Mouse (Mus musculus) hindbrain, postnatal 0 days (tissue): ENCODE results near the gene Aldh1l1. TPM values are rescaled to one million over a fixed set of nuclear protein-coding genes. Genes with fewer than 3 reads are reported as not detected.
"Not testable (repeated sequence)": the region's sequence is repeated elsewhere in the genome, so short reads cannot be mapped to it uniquely, and the experiment has no call there.

Experiments
- ATAC-seq: fragments of 200-750 bp; cut with Nextera tagmentation; 2 replicates; pipeline ENCODE4 v1.8.0; 2017; ENCODE audit warnings: mild to moderate bottlenecking, moderate TSS enrichment, moderate library complexity
- DNase-seq: peaks from one replicate; pipeline ENCODE4 v3.0.0-alpha.2; 2015; ENCODE audit warnings: low spot score
- H3K27ac ChIP-seq: fragments of 300-500 bp; sonication (generic); 2 replicates; pipeline ENCODE4 v1.5.1; 2014; ENCODE audit warnings: mild to moderate bottlenecking
- H3K27me3 ChIP-seq: fragments of 300-500 bp; sonication (generic); 2 replicates; pipeline ENCODE4 v1.6.1; 2014; ENCODE audit warnings: low read length, mixed read lengths; ENCODE audit not compliant: insufficient read depth
- H3K36me3 ChIP-seq: fragments of 300-500 bp; sonication (generic); 2 replicates; pipeline ENCODE4 v1.6.1; 2014; ENCODE audit warnings: low read length, mixed read lengths; ENCODE audit not compliant: insufficient read depth
- H3K4me1 ChIP-seq: fragments of 300-500 bp; sonication (generic); 2 replicates; pipeline ENCODE4 v1.6.1; 2014; ENCODE audit warnings: antibody characterized with exemption, low read length, mixed read lengths; ENCODE audit not compliant: insufficient read depth
- H3K4me2 ChIP-seq: fragments of 300-500 bp; sonication (generic); 2 replicates; pipeline ENCODE4 v1.6.1; 2014; ENCODE audit warnings: low read depth, mild to moderate bottlenecking, low read length, moderate library complexity, mixed read lengths
- H3K4me3 ChIP-seq: fragments of 300-500 bp; sonication (generic); 2 replicates; pipeline ENCODE4 v1.5.1; 2014; ENCODE audit warnings: low read length
- H3K9ac ChIP-seq: fragments of 300-500 bp; sonication (generic); replicated peaks from 2 replicates; pipeline ENCODE4 v1.6.1; 2014; ENCODE audit warnings: mild to moderate bottlenecking, low read length, moderate library complexity, mixed read lengths
- H3K9me3 ChIP-seq: fragments of 300-500 bp; sonication (generic); 2 replicates; pipeline ENCODE4 v1.6.1; 2016; ENCODE audit warnings: low read length, mixed read lengths
- CTCF ChIP-seq: IDR thresholded peaks from 2 replicates; pipeline ENCODE4 v1.5.1; 2016; ENCODE audit warnings: antibody characterized with exemption, control low read depth, low read depth
- WGBS: fragments of 180-500 bp; shearing (Covaris S2); extraction: QIAGEN DNeasy Blood & Tissue Kit; methylation state at CpG from one replicate; pipeline ENCODE4 v1.1.7; 2014; 5-methylcytosine and 5-hydroxymethylcytosine counted together
- polyA plus RNA-seq: library from polyadenylated mRNA; unstranded; fragments of >200 nt; fragmentation: Nextera tagmentation; extraction: Ambion mirVana; gene quantifications from 2 replicates; pipeline ENCODE4 v1.2.1, GENCODE M21; 2015
- total RNA-seq: library from RNA; depleted of rRNA; stranded (reverse); fragments of >200 nt; gene quantifications from 2 replicates; pipeline ENCODE4 v1.2.3, GENCODE M21; 2014; rRNA removed

The Aldh1l1 gene
- total and polyA plus RNA-seq, 2 experiments from 2014 or later = 131 to 168 TPM

DNA sequence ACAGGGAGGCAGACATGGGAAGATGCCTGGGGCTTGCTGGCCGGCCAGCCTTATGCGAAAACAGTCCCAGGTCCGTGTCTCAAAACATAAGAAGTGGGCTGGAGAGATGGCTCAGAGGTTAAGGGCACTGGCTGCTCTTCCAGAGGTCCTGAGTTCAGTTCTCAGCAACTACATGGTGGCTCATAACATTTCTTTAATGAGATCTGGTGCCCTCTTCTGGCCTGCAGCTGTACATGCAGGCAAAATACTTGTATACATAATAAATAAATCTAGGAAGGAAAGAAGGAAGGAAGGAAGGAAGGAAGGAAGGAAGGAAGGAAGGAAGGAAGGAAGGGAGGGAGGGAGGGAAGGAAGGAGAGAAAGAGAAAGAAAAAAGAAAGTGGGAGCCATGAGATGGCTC, 146.3 kb downstream of the Aldh1l1 start:
- not testable (repeated sequence) for H3K4me1 ChIP-seq, ATAC-seq, H3K9ac ChIP-seq, H3K27me3 ChIP-seq, H3K4me2 ChIP-seq, H3K9me3 ChIP-seq, DNase-seq, H3K36me3 ChIP-seq, H3K4me3 ChIP-seq, H3K27ac ChIP-seq
- TF ChIP-seq CTCF = peak; percentile 40
- WGBS = 76% methylated on average over 3 of the region's 3 CpGs

DNA sequence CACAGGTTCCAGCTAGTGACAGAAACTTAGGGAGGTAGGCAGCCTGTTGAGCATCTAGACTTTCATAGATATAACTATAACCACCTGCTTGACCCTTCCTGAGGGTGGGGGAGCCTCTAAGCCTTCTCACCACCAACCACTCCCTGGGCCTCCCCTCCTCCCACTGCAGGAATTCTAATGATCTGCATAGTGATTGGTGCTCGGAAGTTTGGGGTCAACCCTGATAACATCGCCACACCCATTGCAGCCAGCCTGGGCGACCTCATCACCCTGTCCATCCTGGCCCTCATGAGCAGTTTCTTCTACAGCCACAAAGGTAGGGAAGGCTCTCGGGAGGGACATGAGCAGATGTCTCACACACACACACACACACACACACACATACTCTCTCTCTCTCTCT, 148.9 kb downstream of the Aldh1l1 start:
- H3K4me3 ChIP-seq = no peak overlapping the region
- WGBS = 65% methylated on average over 4 of the region's 4 CpGs
- ATAC-seq = no peak
- H3K4me2 ChIP-seq = no peak overlapping the region
- no peaks in the 10 kb centered on the region for H3K9me3 ChIP-seq
- H3K27me3 ChIP-seq = no peaks in the 10 kb centered on the region
- H3K9ac ChIP-seq = no peak overlapping the region
- H3K4me1 ChIP-seq = no peaks in the 10 kb centered on the region
- no peak overlapping the region for H3K27ac ChIP-seq
- TF ChIP-seq CTCF = no peak
- DNase-seq = no peak
- H3K36me3 ChIP-seq = no peaks in the 10 kb centered on the region; the same call in 1 of the 2 replicates

DNA sequence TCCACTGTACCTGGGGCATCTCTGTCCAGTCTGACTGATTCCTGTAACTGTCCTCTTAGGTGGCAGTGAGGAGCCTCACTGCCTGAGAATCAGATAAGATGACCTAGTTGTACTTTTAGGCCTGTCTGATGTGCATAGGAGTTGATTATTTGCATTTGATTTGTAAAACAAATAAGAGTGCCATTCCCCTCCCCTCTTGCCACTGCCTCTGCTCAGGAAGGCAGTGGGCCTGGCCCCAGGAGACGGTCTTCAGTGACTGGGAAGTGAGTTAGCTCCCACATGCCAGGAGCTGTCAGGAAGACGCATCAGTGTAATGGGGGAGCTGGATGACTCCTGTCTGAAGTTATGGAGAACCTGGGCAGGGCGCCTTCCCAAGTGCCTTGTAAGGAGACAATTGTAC, 149.4 kb downstream of the Aldh1l1 start:
- H3K9ac ChIP-seq = no peak overlapping the region
- 67% methylated on average over 3 of the region's 3 CpGs for WGBS
- no peak for TF ChIP-seq CTCF

GRCm38 (mm10) chr6:90643057-90643456, 156.8 kb downstream of the Aldh1l1 start:
- H3K27ac ChIP-seq = no peak overlapping the region
- no peak overlapping the region for H3K4me2 ChIP-seq
- no peak overlapping the region for H3K4me3 ChIP-seq
- no peaks in the 10 kb centered on the region for H3K9me3 ChIP-seq
- no peak for TF ChIP-seq CTCF
- no peaks in the 10 kb centered on the region for H3K27me3 ChIP-seq
- H3K36me3 ChIP-seq = no peaks in the 10 kb centered on the region
- H3K4me1 ChIP-seq = 0 out of 2 replicates have a peak, but pooled peaks cover 2% of the 10 kb centered on the region
- H3K9ac ChIP-seq = no peak overlapping the region
- DNase-seq (no peak), ATAC-seq (no peak)
- 85% methylated on average over 3 of the region's 3 CpGs for WGBS

More for the DNA sequence above, 149.4 kb downstream of the Aldh1l1 start:
- Histone ChIP-seq H3K4me3 (no peak overlapping the region), H3K9me3 (no peaks in the 10 kb centered on the region), H3K36me3 (no peaks in the 10 kb centered on the region; the same call in 1 of the 2 replicates), H3K4me1 (no peaks in the 10 kb centered on the region), H3K4me2 (no peak overlapping the region), H3K27me3 (no peaks in the 10 kb centered on the region), H3K27ac (no peak overlapping the region)
- DNase-seq = no peak
- ATAC-seq = no peak

DNA sequence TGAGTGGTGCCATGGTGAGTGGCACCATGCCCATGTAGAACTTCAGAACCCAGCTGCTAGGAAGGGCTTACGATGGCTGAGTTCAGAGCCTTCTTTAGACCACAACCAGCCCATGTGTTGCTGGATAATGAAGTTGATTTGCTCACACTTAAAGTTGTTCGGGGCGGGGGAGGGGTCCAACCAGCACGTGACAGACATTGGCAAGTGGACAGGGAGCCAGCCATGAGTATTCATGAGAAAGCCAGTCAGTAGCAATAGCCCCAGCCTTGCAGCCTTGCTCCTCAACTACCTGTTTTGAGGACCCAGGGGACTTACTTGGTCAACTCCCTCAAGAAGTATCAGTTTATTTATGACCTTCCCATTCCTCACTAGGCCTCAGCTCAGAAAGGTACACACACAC, 158.7 kb downstream of the Aldh1l1 start:
- no peak for TF ChIP-seq CTCF
- no peaks in the 10 kb centered on the region for H3K36me3 ChIP-seq
- DNase-seq (peak; percentile 37), ATAC-seq (peak; percentile 68)
- H3K4me2 ChIP-seq = no peak overlapping the region
- no peak overlapping the region for H3K9ac ChIP-seq
- H3K9me3 ChIP-seq = no peaks in the 10 kb centered on the region
- no peaks in the 10 kb centered on the region for H3K27me3 ChIP-seq
- H3K4me3 ChIP-seq = no peak overlapping the region
- 59% methylated on average over 4 of the region's 4 CpGs for WGBS
- no peak overlapping the region for H3K27ac ChIP-seq
- H3K4me1 ChIP-seq = 0 out of 2 replicates have a peak, but pooled peaks cover 2% of the 10 kb centered on the region

- H3K9ac ChIP-seq = no peak overlapping the region
- no peak overlapping the region for H3K4me2 ChIP-seq
- ATAC-seq (no peak), DNase-seq (no peak)
- no peak overlapping the region for H3K27ac ChIP-seq
- H3K36me3 ChIP-seq = no peaks in the 10 kb centered on the region
- no peak overlapping the region for H3K4me3 ChIP-seq
- no peaks in the 10 kb centered on the region for H3K9me3 ChIP-seq
- 95% methylated on average over 6 of the region's 6 CpGs for WGBS
- TF ChIP-seq CTCF = no peak
- 0 out of 2 replicates have a peak, but pooled peaks cover 2% of the 10 kb centered on the region for H3K4me1 ChIP-seq
- no peaks in the 10 kb centered on the region for H3K27me3 ChIP-seq
Measured at GRCm38 (mm10) chr6:90648391-90648790, 162.2 kb downstream of the Aldh1l1 start.

DNA sequence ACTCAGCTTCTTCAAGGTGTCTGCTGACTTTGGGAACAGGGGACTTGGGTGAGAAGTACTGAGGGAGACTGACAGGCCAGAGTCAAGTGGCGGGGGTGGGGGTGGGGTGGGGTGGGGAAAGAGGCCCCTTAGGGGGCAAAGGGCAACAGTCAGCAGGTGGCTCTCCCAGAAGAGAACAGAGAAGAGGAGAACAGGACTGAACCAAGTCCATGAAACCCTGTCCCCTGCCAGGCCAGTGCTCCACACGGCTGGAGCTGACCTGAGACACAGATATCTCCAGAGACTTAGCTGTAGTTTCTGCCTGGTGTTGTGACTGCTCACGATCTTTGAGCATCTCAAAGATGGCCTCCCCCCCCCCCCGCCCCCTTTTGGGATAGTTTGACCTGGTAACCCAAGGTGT, 163.1 kb downstream of the Aldh1l1 start:
- H3K4me2 ChIP-seq = no peak overlapping the region
- H3K36me3 ChIP-seq = no peaks in the 10 kb centered on the region
- no peak overlapping the region for H3K9ac ChIP-seq
- 0 out of 2 replicates have a peak, but pooled peaks cover 2% of the 10 kb centered on the region for H3K4me1 ChIP-seq
- H3K27me3 ChIP-seq = no peaks in the 10 kb centered on the region
- no peak overlapping the region for H3K27ac ChIP-seq
- no peak for ATAC-seq
- no peak overlapping the region for H3K4me3 ChIP-seq
- TF ChIP-seq CTCF = no peak
- DNase-seq = no peak
- H3K9me3 ChIP-seq = no peaks in the 10 kb centered on the region
- WGBS = 75% methylated on average over 4 of the region's 4 CpGs

Other genes starting within 250 kb of the Aldh1l1 start
- not detected in 2 replicates for gene Vmn1r54, start 240.1 kb upstream of the Aldh1l1 start, total RNA-seq
- not detected in 2 replicates for gene Vmn1r54, start 240.1 kb upstream of the Aldh1l1 start, polyA plus RNA-seq
- not detected in 2 replicates for gene BC048671, start 185.2 kb upstream of the Aldh1l1 start, total RNA-seq
- not detected in 2 replicates for gene BC048671, start 185.2 kb upstream of the Aldh1l1 start, polyA plus RNA-seq
- 0.11 and 0.21 TPM in 2 replicates for gene Chst13, start 161.2 kb upstream of the Aldh1l1 start, total RNA-seq
- 0.20 and 0.35 TPM in 2 replicates for gene Chst13, start 161.2 kb upstream of the Aldh1l1 start, polyA plus RNA-seq
- 0.07 TPM in 1 of 2 replicates, not detected in the other for gene Uroc1, start 153.1 kb upstream of the Aldh1l1 start, total RNA-seq
- 0.04 TPM in 1 of 2 replicates, not detected in the other for gene Uroc1, start 153.1 kb upstream of the Aldh1l1 start, polyA plus RNA-seq
- 45.7 and 49.7 TPM in 2 replicates for gene Zxdc, start 116.9 kb upstream of the Aldh1l1 start, total RNA-seq
- 7.4 and 7.8 TPM in 2 replicates for gene Zxdc, start 116.9 kb upstream of the Aldh1l1 start, polyA plus RNA-seq
- 4.2 and 29.4 TPM in 2 replicates for gene Cfap100, start 57.6 kb upstream of the Aldh1l1 start, total RNA-seq
- 8.2 and 9.9 TPM in 2 replicates for gene Cfap100, start 57.6 kb upstream of the Aldh1l1 start, polyA plus RNA-seq
- gene Klf15, start 23.9 kb upstream of the Aldh1l1 start, total RNA-seq = 43.2 and 56.4 TPM in 2 replicates
- gene Klf15, start 23.9 kb upstream of the Aldh1l1 start, polyA plus RNA-seq = 26.6 and 29.6 TPM in 2 replicates
- 17.4 and 18.0 TPM in 2 replicates for gene Slc41a3, start 118.3 kb downstream of the Aldh1l1 start, total RNA-seq
- 17.1 and 17.6 TPM in 2 replicates for gene Slc41a3, start 118.3 kb downstream of the Aldh1l1 start, polyA plus RNA-seq